24 mouse cellular contexts compared by ENCODE assay signal in genomic region chr3:154536134-154536533, GRCm38 (mm10).
"Had no signal": no experiment of that assay in that cellular context is flagged by ENCODE, and none has a peak within 500 bp of the region (broad histone marks: within the 10 kb centered on the region; RNA-seq: fewer than 3 reads in every experiment).

No protein-coding gene starts in this region.

- ATAC-seq: hindbrain, postnatal 0 days had no signal

- H3K4me2 ChIP-seq: heart, embryonic 12.5 days; hindbrain, embryonic 12.5 days; hindbrain, embryonic 15.5 days; kidney, embryonic 15.5 days; limb, embryonic 13.5 days; limb, embryonic 15.5 days had no signal

- H3K9me3 ChIP-seq: heart, embryonic 10.5 days; heart, embryonic 12.5 days; hindbrain, embryonic 10.5 days; hindbrain, embryonic 12.5 days; hindbrain, embryonic 15.5 days; kidney, embryonic 15.5 days; limb, embryonic 13.5 days; limb, embryonic 15.5 days had no signal

- H3K27me3 ChIP-seq: hindbrain, embryonic 12.5 days; hindbrain, embryonic 15.5 days; kidney, embryonic 15.5 days; limb, embryonic 15.5 days had no signal

- H3K27ac ChIP-seq: gastrocnemius, adult 2 months; heart, embryonic 10.5 days; hindbrain, embryonic 10.5 days; hindbrain, embryonic 12.5 days; hindbrain, embryonic 15.5 days; hindbrain, postnatal 0 days; kidney, embryonic 15.5 days; kidney, postnatal 0 days; limb, embryonic 13.5 days; limb, embryonic 15.5 days had no signal

- H3K36me3 ChIP-seq: heart, embryonic 10.5 days; heart, embryonic 12.5 days; hindbrain, embryonic 10.5 days; hindbrain, embryonic 12.5 days; hindbrain, embryonic 15.5 days; kidney, embryonic 15.5 days; limb, embryonic 13.5 days; limb, embryonic 15.5 days had no signal

- H3K4me1 ChIP-seq: hindbrain, embryonic 10.5 days; hindbrain, embryonic 12.5 days; hindbrain, embryonic 15.5 days; kidney, embryonic 15.5 days; limb, embryonic 13.5 days; limb, embryonic 15.5 days had no signal

- DNase-seq: gastrocnemius, adult 2 months; gastrocnemius, postnatal 10 days; gastrocnemius, postnatal 25 days; heart, adult 18-20 months; heart, postnatal 10 days; heart, postnatal 4 days; kidney, adult 11 months; kidney, adult 2 months; kidney, adult 9 months; kidney, postnatal 14 days; kidney, postnatal 36 days; layer of hippocampus, adult 9-11 months; layer of hippocampus, postnatal 36 days; left cerebral cortex, postnatal 4 days had no signal

- H3K4me3 ChIP-seq: gastrocnemius, adult 2 months; heart, embryonic 10.5 days; heart, embryonic 12.5 days; hindbrain, embryonic 10.5 days; hindbrain, embryonic 12.5 days; hindbrain, embryonic 15.5 days; kidney, embryonic 15.5 days; limb, embryonic 13.5 days; limb, embryonic 15.5 days had no signal

- H3K9ac ChIP-seq: heart, embryonic 12.5 days; hindbrain, embryonic 12.5 days; hindbrain, embryonic 15.5 days; kidney, embryonic 15.5 days; limb, embryonic 13.5 days; limb, embryonic 15.5 days had no signal
